Mouse (Mus musculus) adrenal gland, postnatal 25 days (tissue): Measurements from ENCODE around the gene Cmklr1. TPM values are rescaled to one million over a fixed set of nuclear protein-coding genes. Genes with fewer than 3 reads are reported as not detected.
"Not testable (repeated sequence)": the region's sequence is repeated elsewhere in the genome, so short reads cannot be mapped to it uniquely, and the experiment has no call there.

ENCODE experiments used
- DNase-seq: peaks from one replicate; pipeline ENCODE4 v3.0.0; 2021; ENCODE audit warnings: mixed read lengths
- total RNA-seq: library from RNA; stranded (reverse); gene quantifications from 2 replicates; pipeline ENCODE4 v1.2.3, GENCODE M21; 2021

Gene Cmklr1
- total RNA-seq, 1 experiment from 2014 or later, result 12.9 TPM

DNA sequence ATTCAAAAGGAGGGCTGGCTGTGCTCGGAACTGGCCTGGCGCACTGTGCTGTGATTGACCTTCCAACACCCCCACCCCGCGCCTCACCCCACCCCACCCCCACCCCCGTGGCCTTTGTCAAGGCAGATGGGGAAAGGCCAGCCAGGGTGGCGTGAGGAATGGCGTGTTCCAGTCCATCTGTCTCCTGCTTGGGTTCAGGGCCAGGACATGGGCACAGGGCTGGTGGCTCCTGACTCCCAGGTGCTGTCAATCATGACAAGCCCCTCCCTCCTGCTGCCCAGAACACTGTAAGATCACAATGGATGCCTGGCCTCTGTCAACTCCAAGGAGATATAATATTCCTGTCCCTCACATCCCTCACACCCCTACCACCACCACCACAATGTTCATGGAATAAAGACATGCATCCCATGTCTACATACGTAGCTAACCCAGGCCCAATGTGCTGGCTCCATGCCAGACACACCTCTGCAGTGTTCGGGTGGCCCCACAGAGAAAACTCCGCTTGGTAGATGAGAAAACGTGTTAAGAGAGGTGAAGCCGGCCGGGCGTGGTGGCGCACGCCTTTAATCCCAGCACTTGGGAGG is 30.0 kb downstream of the Cmklr1 start:
- no peak for DNase-seq

DNA sequence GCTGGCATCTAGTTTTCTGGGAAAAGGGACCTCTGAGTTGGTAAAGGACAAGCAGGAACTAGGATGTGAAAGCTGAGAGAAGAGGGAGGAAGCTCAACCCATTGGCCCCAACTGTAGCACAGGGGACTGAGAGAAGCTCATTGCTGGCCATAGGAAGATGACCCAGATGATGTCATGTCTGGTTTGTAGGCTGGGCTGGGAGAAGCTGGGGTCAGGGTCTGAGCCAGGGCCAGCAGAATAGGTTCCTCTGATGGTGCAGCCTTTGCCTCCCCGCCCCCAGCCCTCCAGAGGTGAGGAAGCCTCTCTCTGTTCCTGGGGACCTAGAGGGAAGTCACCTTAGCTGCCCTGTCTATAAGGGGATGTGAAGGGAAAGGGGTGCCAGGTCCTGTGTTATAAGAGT is 31.1 kb downstream of the Cmklr1 start:
- no peak for DNase-seq

DNA sequence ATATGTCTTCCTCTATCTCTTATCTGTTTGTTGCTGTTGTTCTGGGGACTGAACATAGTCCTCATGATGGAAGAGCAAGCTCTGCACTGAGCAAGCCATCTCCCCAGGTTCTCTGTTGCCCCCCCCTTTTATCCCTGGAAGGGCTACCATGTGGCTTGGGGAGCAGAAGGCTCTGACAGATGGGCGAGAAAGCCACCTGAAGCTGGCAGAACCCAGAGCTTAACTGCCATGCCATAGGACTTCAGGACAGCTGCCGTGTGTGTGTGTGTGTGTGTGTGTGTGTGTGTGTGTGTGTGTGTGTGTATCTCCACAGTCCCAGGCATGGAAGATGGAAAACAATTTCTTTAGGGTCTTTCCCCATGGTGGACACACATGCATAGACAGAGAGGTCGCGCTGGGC is 31.5 kb downstream of the Cmklr1 start:
- DNase-seq, result no peak

DNA sequence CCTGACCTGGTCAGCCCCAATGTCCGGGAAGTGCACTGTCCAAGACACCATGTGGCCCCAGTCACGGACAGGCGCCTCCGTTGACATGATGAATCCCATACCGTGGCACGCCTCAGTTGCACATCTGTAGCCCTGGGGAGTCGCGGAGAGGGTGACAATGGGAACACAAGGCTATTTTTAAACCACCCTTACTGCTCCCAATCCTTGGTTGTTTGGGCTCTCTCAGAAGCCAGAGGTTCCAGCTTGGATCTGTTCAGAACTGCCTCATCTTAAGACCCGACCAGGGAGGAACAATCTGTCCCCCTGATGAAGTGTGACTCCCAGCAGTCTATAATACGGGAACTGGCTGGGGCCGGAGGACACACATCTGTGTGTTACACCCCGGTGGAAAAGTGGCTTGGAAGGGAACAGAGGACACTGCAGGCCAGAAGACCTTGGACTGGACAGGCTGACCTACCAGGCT is 38.4 kb downstream of the Cmklr1 start:
- no peak for DNase-seq

DNA sequence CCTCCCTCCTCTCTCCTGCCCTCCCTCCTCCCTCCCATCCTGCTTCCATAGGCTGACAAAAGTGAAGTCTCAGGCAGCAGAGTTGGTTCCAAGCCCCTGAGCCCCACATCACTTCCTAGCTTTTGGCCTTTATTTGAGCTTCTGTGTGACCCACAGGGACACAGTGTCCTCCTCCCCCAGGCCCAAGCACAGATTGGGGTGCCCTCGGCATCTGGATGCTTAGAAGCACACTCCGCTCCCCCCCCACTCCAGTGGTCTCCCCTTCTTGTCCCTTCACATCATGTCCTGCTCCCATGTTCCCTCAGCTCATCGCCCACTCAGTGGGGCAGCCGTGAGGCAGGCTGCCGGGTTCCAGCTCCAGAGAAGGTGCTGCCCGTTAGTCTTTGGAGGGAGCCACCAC is 39.1 kb downstream of the Cmklr1 start:
- no peak for DNase-seq

DNA sequence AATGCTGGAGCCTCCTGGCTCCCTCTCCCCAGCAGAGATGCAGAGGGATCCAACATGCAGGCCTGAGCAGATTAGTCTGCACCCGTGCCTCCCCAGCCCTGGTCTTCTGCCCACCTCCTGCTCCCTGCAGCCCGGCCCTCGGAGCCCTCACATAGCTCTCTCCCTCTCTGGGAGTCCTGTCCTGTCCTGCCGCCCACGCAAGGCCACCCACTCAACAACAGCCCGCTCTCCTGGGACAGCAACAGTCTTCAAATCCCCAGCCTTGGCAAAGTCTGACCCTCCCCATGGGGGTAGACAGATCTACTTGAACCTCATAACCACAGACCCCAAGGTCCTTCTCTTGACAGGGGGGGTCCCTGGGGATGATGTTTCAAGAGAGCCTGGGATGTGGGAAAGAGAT is 39.7 kb downstream of the Cmklr1 start:
- no peak for DNase-seq

DNA sequence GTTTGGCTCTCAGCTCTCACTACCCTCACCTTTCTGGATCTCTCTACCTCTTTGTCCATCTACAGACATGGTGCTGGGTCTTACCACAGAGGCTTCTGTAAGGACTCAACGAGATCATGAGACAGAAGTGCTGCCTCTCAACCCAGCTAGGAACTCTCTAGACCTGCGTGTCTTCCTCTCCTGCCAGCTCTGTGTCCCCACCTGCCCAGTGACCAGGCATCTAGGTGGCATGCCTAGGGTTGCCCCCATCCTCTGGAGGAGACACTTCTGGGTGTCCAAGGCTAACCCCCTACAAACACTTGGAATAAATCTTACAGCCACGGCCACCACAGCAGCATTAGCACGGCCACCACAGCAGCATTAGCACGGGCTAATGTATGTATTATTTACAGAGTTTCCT is 40.3 kb downstream of the Cmklr1 start:
- no peak for DNase-seq

DNA sequence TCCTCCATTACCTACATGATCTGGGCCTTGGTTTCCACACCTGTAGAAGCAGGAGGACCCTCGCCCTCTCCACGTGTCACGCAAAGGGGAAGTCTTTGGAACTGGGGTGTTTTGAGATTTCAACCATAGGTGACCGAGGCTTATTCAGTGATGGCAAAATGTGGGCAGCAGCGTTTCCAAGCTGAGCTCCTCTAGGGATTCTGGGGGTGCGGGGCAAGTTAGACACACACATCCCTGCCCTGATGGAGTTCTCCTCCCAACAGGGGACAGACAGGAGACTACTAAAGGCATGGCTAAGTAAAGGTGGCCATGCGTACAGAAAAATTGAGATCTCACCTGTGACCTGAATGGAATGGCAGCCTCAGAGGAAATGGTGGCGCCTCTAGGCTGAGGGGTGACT is 41.7 kb downstream of the Cmklr1 start:
- DNase-seq, result no peak

DNA sequence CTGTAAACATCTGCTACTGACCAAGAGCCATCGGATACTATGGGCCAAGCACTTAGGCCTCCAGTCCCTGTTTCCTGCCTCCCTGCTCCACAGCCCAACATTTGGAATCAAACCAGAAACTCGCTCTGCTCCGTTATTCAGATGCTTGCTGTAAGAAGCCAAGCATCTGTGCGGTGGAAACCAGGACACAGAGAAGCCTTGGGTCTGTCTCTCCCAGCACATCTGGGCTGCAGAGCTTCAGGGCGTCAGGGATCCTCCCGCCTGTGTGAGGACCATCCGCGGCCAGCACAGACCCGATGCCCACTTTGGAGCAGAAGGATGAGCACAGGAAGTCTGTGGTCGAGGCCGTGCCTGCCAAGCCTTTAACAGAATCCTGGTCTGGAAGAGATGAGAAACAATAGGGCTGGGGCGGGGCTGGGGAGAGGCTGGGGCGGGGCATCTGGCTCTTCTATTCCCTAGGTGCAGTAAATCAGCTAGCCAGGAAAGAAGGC is 42.2 kb downstream of the Cmklr1 start:
- DNase-seq, result no peak

DNA sequence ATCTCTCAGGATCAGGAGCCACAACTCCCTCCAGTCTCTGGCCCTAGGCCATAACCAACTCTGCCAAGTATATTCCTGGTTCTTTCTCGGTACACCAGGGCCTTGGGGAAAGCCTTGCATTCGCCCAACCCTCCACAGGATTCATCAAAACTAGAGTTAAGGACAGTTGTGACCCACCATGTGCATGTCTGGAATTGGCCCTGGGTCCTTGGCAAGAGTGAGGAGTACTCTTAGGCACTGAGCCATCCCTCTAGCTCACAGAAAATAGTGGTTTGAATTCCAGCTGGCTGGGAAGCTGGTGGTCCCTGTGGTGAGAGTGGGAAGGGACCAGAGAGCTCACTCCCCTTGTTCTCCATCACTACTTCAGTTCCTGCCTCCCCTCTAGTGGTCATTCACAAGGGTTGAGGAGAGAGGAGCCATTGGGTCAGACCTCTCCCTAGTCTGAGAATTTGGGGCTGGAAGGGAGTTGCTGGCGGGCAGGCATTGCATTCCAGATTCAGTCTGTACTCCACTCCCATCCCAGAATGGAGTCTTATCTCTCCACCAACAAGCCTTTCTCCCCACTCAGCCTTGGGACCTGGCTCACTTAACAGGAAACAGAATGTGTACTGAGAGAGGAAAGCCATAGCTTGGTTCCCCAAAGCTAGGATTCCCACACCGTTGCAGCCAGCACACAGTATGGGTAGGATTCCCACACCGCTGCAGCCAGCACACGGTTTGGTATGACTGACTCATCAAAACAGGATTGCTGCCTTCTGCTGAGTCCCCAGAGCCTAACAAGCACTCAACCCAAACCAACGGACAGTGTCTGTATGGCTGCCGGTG is 43.1 kb downstream of the Cmklr1 start:
- no peak for DNase-seq

DNA sequence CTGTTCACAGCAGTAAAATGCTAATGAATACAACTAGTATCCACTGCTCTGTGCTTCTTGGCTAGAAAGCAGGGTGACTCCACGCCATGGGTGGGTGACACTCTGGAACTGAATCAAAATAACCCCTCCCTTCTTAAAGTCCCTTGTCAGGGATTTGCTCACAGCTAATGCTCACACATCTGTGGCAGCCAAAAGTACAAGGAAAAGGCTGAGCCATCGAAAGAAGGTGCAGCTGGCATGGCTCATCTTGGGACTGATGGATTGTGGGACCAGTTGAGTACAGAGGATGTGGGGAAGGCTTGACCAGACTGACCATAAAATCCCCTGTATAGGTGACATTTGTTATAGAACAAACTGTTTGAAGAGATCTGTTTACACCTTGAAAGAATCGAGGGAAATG is 44.1 kb downstream of the Cmklr1 start:
- DNase-seq, result no peak

DNA sequence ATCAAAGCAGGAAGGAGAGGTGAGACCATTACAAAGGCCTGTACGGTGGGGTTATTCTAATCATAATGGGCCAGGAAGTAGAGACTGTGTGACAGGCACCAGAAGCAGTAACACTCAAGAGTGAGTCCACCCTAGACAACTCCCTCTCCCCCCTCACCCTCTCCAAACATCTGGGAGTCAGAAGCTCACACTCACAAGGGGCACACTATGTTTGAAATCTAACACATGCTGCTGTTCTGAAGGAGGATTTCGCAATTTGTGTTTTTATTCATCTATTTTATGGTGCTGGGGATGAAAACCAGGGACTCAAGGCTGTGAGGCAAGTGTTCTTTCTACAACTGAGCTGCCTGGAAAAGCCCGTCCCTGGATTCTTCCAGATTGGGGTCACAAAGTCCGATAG is 45.5 kb downstream of the Cmklr1 start:
- DNase-seq, result no peak

DNA sequence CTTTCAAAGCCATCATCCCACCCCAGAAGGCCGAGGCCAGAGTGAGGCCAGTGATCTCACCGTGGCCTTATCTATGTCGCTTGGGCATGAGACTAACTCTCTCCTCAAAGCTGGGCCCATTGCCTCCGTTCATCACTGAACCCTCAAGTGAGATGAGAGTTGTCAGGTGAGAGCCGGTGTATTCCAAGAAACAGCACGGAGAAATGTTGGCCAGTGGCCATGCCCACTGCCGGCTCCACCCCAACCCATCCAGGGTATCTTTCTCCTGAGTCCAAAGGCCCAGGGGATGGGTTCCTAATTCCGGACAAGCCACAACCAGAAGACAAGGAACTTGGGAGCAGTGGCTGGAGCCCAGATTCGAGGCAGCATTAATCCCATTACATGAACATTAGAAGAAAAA is 46.8 kb downstream of the Cmklr1 start:
- no peak for DNase-seq

DNA sequence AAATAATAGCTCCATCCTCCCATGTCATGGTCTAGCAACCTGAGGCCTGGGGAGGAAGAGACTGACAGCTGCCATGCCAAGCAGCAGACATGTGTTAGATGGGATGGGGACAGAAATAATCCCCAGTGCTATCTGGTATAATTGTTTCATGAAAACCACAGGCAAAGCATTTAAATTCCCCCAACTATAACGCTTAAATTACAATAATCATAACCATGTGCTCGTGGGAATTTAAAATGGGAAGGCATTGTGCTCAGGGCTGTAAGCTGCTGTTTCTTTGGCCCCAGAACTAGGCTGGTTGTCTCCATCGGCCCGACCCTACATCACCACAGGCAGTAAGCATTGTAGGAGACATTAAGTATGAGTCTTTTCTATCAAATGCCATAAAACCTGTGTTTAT is 49.4 kb downstream of the Cmklr1 start:
- DNase-seq, result no peak

DNA sequence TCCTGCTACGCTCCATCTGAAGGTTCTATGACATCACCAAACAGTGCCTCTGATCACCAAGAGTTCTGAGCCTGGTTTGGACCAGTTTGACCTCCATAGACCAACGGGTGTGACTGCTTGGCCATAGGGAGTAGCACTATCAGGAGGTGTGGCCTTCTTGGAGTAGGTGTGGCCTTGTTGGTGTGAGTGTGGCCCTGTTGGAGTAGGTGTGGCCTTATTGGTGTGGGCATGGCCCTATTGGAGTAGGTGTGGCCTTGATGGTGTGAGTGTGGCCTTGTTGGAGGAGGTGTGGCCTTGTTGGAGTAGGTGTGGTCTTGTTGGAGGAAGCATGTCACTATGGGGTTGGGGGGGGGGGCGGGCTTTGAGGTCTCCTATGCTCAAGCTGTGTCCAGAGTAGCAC is 50.0 kb downstream of the Cmklr1 start:
- DNase-seq, result no peak

DNA sequence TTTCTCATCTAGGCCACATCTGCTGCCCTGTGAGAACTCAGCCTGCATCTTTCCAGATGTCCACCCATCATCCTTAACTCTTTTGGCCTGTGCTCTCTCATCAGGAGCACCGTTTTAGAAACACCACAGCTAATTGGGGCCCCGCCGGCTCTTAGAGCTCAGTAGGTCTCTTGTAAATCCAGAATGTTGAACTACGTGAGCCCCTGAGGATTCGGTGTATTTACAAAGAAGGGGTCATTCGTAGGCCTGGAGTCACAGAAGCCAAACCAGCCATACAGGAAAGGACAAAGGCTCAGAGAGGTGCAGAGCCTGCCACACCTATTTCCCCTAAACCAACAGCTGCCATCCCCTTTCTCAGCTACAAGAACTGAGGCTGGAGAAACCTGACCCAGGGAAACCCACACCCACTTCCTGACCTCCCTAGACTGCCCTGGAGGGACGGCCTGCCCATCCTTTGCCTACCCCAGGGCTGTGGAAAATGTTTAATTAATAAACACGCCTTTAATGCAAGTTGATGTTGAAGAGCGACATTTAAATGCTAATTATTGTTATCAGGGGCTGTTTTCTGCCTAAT is 53.4 kb downstream of the Cmklr1 start:
- DNase-seq, result no peak

DNA sequence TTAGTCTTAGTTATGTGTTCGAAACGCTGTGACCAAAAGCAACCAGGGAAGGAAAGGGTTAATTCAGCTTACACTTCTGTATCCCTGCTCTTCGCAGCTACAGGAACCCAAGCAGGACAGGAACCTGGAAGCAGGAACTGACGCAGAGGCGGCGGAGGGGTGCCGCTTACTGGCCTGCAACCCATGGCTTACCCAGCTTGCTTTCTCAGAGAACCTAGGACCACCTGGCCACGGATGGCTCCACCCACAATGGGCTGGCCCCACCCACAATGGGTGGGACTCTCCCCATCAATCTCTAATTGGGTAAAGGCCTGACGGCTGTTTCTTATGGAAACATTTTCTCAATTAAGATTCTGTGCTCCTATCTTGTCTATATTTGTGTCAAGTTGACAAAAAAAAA is 54.0 kb downstream of the Cmklr1 start:
- DNase-seq, result no peak

DNA sequence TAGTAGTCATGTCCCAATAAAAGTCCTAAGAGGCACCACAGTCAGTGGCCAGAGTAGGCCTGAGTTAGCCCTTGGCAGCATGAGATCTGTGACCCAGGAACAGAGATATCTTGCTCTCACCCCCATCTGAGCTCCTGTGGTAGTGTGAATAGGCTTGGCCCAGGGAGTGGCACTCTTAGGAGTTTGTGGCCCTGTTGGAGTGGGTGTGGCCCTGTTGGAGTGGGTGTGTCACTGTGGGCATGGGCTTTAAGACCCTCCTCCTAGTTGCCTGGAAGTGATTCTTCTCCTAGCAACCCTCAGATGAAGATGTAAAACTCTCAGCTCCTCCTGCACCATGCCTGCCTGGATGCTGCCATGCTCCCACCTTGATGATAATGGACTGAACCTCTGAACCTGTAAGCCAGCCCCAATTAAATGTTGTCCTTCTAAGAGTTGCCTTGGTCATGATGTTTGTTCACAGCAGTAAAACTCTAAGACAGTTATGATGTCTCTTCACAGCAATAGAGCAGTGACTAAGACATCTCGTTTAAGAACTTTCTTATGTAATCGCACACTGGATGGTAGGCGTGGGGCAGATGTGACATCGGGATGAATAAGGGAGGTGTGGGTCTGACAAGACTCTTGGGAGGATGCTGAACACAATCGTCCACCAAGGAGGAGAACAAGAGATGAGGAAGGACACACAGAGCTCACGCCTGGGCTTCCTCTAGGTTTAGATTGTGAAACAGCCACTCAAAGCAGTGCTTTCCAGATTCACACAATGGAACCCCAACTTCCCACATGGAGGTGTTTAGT is 56.1 kb downstream of the Cmklr1 start:
- DNase-seq, result no peak

DNA sequence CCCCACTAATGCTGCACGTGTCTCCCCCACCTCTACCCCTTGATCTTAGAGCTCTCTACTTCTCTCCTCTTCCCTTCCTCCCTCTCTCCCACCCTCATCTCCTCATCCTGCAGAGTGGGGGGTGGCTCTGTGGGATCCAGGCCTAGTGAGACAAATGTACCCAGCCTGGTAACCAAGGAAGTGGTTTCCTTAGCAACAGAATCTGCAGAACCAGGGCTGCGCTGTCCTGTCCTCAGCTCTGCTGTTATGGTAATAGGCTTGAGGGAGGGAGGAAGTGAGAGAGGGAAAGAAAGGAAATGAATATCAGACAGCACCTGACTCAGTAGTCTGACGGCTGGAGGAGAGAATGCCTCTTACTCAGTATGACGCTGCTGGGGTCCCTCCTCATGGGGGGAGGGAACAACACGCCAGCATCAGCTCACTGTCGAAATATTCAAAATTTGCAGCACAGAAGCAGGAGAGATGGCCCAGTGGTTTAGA is 58.4 kb downstream of the Cmklr1 start:
- no peak for DNase-seq

DNA sequence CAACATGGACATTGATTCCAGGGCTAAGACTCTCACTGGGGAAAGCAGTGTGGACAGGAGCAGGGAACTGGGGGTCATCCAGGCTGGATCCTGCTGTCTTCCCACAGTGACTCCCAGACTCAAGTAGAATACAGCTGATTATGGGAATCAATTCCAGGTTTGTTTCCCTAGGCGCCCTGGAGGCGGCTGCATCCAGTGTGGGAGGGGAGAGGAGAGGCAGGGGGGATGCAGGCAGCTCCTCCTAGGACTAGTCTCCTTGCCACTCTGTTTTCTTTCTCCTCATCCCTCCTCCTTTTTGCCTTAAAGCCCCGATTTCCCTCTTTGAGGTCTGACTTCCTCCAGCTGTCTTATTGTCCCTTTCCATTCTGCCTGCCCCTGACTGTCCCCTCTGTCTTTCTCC is 59.1 kb downstream of the Cmklr1 start:
- DNase-seq, result no peak

DNA sequence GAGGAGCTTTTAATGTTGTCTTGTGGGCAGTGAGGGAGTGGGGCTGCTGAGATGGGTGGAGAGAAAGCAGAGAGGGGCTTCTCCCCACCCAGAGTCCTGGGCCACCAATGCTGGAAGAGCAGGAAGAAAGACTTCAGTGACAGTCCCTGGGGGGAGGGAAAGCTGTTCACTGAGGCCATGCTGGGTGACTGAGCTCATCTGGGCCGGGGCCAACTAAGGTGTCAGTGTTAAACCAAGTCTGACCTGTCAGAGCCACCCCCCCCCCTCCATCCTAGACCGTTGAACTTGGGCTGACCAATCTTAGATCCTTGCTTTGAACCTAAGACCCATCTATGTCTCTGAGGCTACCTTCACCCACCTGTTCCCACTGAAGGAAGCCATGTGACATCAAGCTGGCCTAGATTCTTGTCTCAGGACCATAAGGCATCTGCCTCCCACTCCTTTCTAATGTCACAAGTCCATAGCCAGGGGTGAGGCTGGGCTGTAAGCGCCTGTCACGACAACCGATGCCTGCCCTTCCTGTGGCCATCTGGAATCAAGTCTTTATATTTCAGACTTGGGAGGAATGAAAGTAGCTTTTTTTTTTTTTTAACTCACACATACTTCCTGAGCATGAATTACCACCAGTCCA is 60.1 kb downstream of the Cmklr1 start:
- no peak for DNase-seq

DNA sequence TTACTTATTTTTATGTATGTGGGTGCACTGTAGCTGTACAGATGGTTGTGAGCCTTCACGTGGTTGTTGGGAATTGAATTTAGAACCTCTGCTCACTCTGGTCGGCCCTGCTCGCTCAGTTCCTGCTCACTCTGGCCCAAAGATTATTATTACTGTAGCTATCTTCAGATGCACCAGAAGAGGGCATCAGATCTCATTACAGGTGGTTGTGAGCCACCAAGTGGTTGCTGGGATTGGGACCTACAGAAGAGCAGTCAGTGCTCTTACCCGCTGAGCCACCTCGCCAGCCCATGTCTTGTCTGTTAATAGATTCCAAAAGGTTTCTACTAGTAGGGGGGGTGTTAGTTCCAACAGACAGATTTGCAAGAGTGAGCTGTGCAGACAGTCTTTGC is 63.8 kb downstream of the Cmklr1 start:
- DNase-seq, result not testable (repeated sequence)
